Mouse (Mus musculus) brain, adult 10 weeks (tissue): Measurements from ENCODE around the gene Pitpnm2. TPM values are rescaled to one million over a fixed set of nuclear protein-coding genes. Genes with fewer than 3 reads are reported as not detected.

Source experiments
- polyA plus RNA-seq: library from polyadenylated mRNA; stranded (reverse); fragments of 350-450 nt; fragmentation: Illumina TruSeq; extraction: RNeasy Lipid Tissue Mini Kit (QIAGEN cat#74804); gene quantifications from one replicate; pipeline ENCODE4 v1.2.3, GENCODE M21; 2015; ENCODE audit warnings: low read depth, low replicate concordance

The Pitpnm2 gene
- 93.4 TPM for polyA plus RNA-seq

DNA sequence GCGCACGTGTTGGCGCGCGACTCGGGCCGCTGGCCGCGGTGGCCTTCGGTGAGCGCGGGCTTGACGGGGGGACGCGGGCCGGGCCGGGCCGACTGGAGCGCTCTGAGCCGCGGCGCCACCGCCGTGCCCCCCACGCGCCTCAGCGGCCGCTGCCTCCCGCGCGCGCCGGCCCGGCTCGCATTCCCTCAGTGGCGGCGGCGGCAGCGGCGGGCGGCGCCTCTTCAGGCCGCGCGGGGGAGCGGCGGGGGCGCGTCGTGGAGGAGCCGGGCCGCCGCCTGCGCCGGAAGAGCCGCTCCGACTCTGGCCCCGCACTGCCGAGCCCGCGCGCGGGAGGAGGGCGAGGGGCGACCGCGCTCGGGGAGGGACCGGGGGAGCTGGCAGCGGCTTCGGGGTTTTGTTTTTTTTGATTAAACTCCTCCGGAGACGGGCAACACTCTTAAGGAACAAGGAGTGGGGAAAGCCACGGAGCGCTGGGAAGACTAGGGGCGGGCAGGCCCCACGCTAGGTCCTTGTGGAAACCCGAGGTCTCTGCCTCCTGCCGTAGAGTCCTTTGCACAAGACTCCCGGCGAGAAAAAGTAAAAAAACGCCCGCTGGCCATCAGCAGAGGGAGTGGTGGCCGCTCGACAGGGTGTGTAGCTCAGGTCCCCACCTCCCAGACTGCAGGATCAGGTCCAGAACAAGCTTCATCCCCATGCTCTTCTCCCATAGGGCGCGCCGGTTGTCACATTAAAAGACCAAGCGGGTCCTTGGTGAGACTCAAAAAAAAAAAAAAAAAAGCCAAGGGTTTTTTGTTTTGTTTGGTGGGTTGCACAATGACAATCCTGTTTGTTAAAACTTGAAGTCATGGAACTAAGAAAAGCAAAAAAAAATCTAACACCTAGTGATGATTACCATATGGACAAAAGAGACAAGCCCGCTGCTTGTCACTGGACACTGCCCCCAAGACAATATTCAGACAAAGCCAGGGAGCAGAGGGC is at the start of gene Pitpnm2:
Gene Pitpnm2 (minus strand): TSS at position 147 of the 978 bp plus-strand sequence.

DNA sequence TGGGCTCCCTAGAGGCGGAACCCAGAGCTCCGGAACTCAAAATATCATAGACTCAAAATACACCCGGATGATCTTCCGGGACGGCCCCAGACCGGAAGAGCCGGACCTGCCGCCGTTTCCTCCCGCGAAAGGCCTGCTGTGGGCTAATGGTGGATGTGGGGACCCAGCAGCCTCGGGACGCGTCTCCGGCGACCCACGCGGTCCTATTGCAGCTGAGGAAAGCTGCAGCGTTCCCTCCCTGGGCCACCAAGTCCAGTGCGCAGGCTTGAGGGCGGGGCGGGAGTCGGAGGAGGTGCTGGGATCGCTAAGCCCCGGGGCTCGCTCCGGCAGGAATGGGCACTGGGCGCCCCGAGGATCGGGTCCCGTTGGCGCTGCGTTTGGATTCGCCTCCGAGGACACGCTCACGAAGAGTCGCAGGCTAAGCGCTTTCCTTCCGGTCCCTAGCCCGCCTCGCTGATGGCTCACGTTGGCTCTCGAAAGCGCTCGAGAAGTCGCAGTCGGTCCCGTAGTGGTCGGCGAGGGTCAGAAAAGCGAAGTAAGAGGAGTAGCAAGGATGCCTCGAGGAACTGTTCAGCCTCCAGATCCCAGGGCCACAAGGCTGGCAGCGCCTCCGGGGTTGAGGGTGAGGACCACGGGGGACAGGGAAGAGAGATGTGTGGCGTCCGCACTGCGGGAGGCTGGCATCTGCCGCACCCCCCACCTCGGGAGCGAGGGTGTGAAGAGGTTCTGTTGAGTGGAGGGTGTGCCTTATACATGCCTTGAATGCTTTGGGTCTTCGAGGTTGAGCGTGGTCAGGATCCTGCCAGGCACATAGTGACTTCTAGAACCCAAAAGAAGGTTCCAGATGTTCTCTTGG is 133.3 kb downstream of the Pitpnm2 start, which contains the start of gene Arl6ip4:
Gene Arl6ip4 (plus strand): TSS at position 100 of the 856 bp plus-strand sequence.

DNA sequence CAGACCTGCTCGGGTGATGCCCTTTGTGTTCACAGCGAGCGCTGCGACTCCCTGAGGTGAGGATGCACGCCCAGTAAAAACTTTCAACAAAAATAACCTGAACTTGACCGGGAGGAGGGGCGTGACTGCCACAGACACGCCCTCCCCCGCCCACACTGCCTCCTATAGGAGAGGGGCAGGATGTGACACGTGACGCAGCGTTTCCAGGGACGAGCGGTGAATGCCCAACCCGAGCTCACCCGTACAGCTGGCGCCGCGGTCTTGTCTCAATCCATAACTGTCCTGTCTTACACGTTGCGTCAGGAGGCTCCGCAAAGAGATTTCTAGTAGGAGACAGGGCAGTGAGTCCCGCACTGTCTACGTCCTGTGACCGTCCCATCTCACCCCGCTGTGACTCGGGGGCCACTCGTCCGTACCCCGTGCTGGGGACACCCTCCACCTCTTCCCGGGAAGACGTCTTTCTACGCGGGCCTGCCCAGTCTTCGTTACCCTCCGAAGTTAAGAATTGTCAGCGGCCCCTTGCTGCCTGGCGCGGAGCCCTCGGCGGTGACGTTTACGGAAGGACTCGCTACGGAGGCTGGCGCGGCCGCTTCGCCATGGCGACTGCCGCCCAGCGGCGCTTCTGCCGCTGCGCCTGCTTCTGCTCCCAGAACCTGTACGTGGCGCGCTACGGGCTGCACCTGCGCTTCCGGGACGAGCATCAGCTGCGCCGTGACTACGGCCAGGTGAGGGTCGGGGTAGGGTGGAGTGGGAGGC is 137.6 kb downstream of the Pitpnm2 start, which contains the start of gene Ogfod2:
Gene Ogfod2 (plus strand): TSS at position 556 of the 756 bp plus-strand sequence.

DNA sequence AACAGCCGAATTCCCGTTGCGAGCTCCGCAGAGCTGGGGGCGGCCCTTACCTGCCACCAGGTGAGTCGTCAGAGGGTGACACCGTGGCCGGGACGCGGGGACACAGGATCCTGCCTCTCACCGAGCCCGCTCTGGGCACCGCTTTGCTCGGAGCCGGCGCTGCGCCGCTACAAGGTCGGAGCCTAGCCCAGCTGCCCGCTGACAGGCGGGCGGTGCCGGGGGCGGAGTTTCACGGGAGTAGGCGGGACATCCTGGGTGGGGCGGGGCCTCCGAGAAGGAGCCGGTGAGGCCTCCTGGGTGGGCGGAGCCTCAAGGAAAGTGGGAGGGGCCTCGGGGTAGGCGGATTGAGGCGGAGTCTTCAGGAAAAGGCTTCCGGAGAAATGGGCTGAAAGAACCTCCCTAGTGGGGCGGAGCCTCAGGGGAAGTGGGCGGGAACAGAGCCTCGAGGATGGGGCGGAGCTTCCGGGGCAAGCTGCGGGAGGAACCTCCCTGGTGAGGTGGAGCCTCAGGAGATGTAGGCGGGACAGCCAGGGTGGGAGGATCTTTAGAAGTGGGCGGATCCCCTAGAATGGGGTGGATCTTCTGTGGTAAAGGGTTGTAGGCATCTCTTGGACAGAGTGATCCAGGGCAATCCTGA is 153.8 kb downstream of the Pitpnm2 start, which contains the start of gene Abcb9:
Gene Abcb9 (minus strand): TSS at position 203 of the 637 bp plus-strand sequence.

Other genes with a start within 250 kb of the Pitpnm2 start
- 23.9 TPM for gene Vps37b, start 217.5 kb downstream of the Pitpnm2 start, polyA plus RNA-seq
- gene Abcb9, start 154.0 kb downstream of the Pitpnm2 start, polyA plus RNA-seq, result 33.6 TPM
- gene Ogfod2, start 137.5 kb downstream of the Pitpnm2 start, polyA plus RNA-seq, result 42.4 TPM
- gene Arl6ip4, start 133.7 kb downstream of the Pitpnm2 start, polyA plus RNA-seq, result 59.9 TPM
- 10.2 TPM for gene Mphosph9, start 78.2 kb upstream of the Pitpnm2 start, polyA plus RNA-seq
- 22.7 TPM for gene 2810006K23Rik, start 78.3 kb upstream of the Pitpnm2 start, polyA plus RNA-seq
- 189 TPM for gene Cdk2ap1, start 113.3 kb upstream of the Pitpnm2 start, polyA plus RNA-seq
- gene Sbno1, start 176.2 kb upstream of the Pitpnm2 start, polyA plus RNA-seq, result 53.6 TPM
- gene Kmt5a, start 190.2 kb upstream of the Pitpnm2 start, polyA plus RNA-seq, result 43.3 TPM
- gene Rilpl2, start 228.6 kb upstream of the Pitpnm2 start, polyA plus RNA-seq, result 20.4 TPM
- gene Snrnp35, start 233.4 kb upstream of the Pitpnm2 start, polyA plus RNA-seq, result 19.4 TPM